Mouse (Mus musculus) myocyte (in vitro differentiated cells): Measurements from ENCODE around the gene Tmem56. TPM values are rescaled to one million over a fixed set of nuclear protein-coding genes. Genes with fewer than 3 reads are reported as not detected.

Experiments
- H3K27me3 ChIP-seq: one replicate; pipeline ENCODE4 v1.6.1; 2011; ENCODE audit not compliant: control insufficient read depth, insufficient read depth, insufficient read length
- H3K36me3 ChIP-seq: one replicate; pipeline ENCODE4 v1.6.1; 2011; ENCODE audit not compliant: control insufficient read depth, insufficient read depth
- H3K4me2 ChIP-seq: one replicate; pipeline ENCODE4 v1.6.1; 2011; ENCODE audit warnings: low read depth, control low read depth
- H3K4me3 ChIP-seq: one replicate; pipeline ENCODE4 v1.5.1; 2011; ENCODE audit warnings: mild to moderate bottlenecking, control low read depth, moderate library complexity
- H3K79me2 ChIP-seq: one replicate; pipeline ENCODE4 v1.6.1; 2011; ENCODE audit not compliant: control insufficient read depth, insufficient read depth
- H3ac ChIP-seq: one replicate; pipeline ENCODE4 v1.6.1; 2011; ENCODE audit not compliant: control insufficient read depth, insufficient read length
- CEBPB ChIP-seq: IDR thresholded peaks from 2 replicates; pipeline ENCODE4 v1.6.1; 2011; ENCODE audit warnings: mild to moderate bottlenecking, moderate library complexity; ENCODE audit not compliant: poor library complexity, insufficient read depth, severe bottlenecking
- E2F4 ChIP-seq: IDR thresholded peaks from one replicate; pipeline ENCODE4 v1.6.1; 2011; ENCODE audit warnings: mild to moderate bottlenecking, control low read depth, moderate library complexity; ENCODE audit not compliant: insufficient read depth
- MAX ChIP-seq: IDR thresholded peaks from one replicate; pipeline ENCODE4 v1.6.1; 2011; ENCODE audit warnings: low read depth, mild to moderate bottlenecking, control low read depth
- MYOD1 ChIP-seq, 3 experiments: IDR thresholded peaks; one replicate each; pipeline ENCODE4 v1.6.1; 2011; ENCODE audit warnings: control low read depth in 2 of 3, low read depth in 2 of 3, mild to moderate bottlenecking in 2 of 3, moderate library complexity in 1 of 3; ENCODE audit not compliant: insufficient read length in 2 of 3, control insufficient read depth in 1 of 3
- MYOG ChIP-seq, 3 experiments: IDR thresholded peaks; one replicate each; pipeline ENCODE4 v1.6.1; 2011; ENCODE audit warnings: control low read depth in 2 of 3, low read depth in 2 of 3, mild to moderate bottlenecking in 2 of 3; ENCODE audit not compliant: insufficient read length in 2 of 3, control insufficient read depth in 1 of 3, insufficient read depth in 1 of 3
- POLR2A ChIP-seq: IDR thresholded peaks from one replicate; pipeline ENCODE4 v1.6.1; 2011; ENCODE audit warnings: low read depth, mild to moderate bottlenecking, control low read depth, moderate library complexity; ENCODE audit not compliant: insufficient read length
- POLR2AphosphoS2 ChIP-seq: IDR thresholded peaks from one replicate; pipeline ENCODE4 v1.6.1; 2011; ENCODE audit warnings: low read depth, control low read depth; ENCODE audit not compliant: insufficient read length
- REST ChIP-seq: IDR thresholded peaks from one replicate; pipeline ENCODE4 v1.6.1; 2011; ENCODE audit warnings: mild to moderate bottlenecking, control low read depth, moderate library complexity; ENCODE audit not compliant: insufficient read depth, insufficient read length
- SRF ChIP-seq: IDR thresholded peaks from one replicate; pipeline ENCODE4 v1.6.1; 2011; ENCODE audit warnings: low read depth; ENCODE audit not compliant: control insufficient read depth, insufficient read length
- TCF12 ChIP-seq: IDR thresholded peaks from one replicate; pipeline ENCODE4 v1.6.1; 2011; ENCODE audit warnings: mild to moderate bottlenecking, control low read depth; ENCODE audit not compliant: poor library complexity, insufficient read depth, severe bottlenecking
- TCF3 ChIP-seq: IDR thresholded peaks from one replicate; pipeline ENCODE4 v1.6.1; 2011; ENCODE audit warnings: low read depth, control low read depth; ENCODE audit not compliant: insufficient read length
- USF1 ChIP-seq: IDR thresholded peaks from one replicate; pipeline ENCODE4 v1.6.1; 2011; ENCODE audit warnings: low read depth, mild to moderate bottlenecking, control low read depth, moderate library complexity
- polyA plus RNA-seq: library from polyadenylated mRNA; unstranded; fragments of >200 nt; fragmentation: generic; extraction: Trizol; gene quantifications from one replicate; pipeline ENCODE4 v1.2.1, GENCODE M21; 2012; ENCODE audit warnings: missing spikeins

The Tmem56 gene
- polyA plus RNA-seq, 1 experiment: 0.13 TPM

- no peak overlapping the region for H3K4me2 ChIP-seq
- no peaks in the 10 kb centered on the region for H3K27me3 ChIP-seq
- H3ac ChIP-seq: no peak overlapping the region
- H3K36me3 ChIP-seq: no peaks in the 10 kb centered on the region
- H3K79me2 ChIP-seq: no peaks in the 10 kb centered on the region
- H3K4me3 ChIP-seq: no peak overlapping the region
- no peak for TF ChIP-seq E2F4
- no peak for TF ChIP-seq REST
- no peak for TF ChIP-seq POLR2A
- no peak for TF ChIP-seq MAX
- no peak for TF ChIP-seq TCF3
- TF ChIP-seq USF1: no peak
- no peak for TF ChIP-seq SRF
- TF ChIP-seq MYOD1 (IDR thresholded peaks at IDR 0.05; ENCODE audit: control insufficient read depth in 1 of 3, insufficient read length in 2 of 3, low read depth in 2 of 3): no peak
- no peak for TF ChIP-seq POLR2AphosphoS2
- no peak for TF ChIP-seq TCF12
- TF ChIP-seq MYOG (IDR thresholded peaks at IDR 0.05; ENCODE audit: control insufficient read depth in 1 of 3, insufficient read depth in 1 of 3, insufficient read length in 2 of 3, low read depth in 2 of 3): no peak
- no peak for TF ChIP-seq CEBPB
Measured at GRCm38 (mm10) chr3:121250048-121250447, 32.9 kb downstream of the Tmem56 start.

GRCm38 (mm10) chr3:121242941-121243340, 40.0 kb downstream of the Tmem56 start:
- H3K36me3 ChIP-seq: no peaks in the 10 kb centered on the region
- TF ChIP-seq TCF3 (no peak), SRF (no peak), POLR2AphosphoS2 (no peak), TCF12 (no peak), MYOD1 (IDR thresholded peaks at IDR 0.05; ENCODE audit: control insufficient read depth in 1 of 3, insufficient read length in 2 of 3, low read depth in 2 of 3) (peak in 2 of 3 experiments; percentile 54 to 71), REST (no peak), MAX (no peak), E2F4 (no peak), POLR2A (no peak), MYOG (IDR thresholded peaks at IDR 0.05; ENCODE audit: control insufficient read depth in 1 of 3, insufficient read depth in 1 of 3, insufficient read length in 2 of 3, low read depth in 2 of 3) (peak in 2 of 3 experiments; percentile 49 to 54), USF1 (no peak), CEBPB (peak; percentile 37; the same call in 1 of the 2 replicates)
- peak overlapping the region; percentile 65 for H3K4me2 ChIP-seq
- H3K4me3 ChIP-seq: no peak overlapping the region
- no peak overlapping the region for H3ac ChIP-seq
- no peaks in the 10 kb centered on the region for H3K27me3 ChIP-seq
- no peaks in the 10 kb centered on the region for H3K79me2 ChIP-seq

- H3K4me3 ChIP-seq: no peak overlapping the region
- H3K79me2 ChIP-seq: no peaks in the 10 kb centered on the region
- H3ac ChIP-seq: no peak overlapping the region
- no peaks in the 10 kb centered on the region for H3K27me3 ChIP-seq
- peak overlapping the region; percentile 65 for H3K4me2 ChIP-seq
- no peaks in the 10 kb centered on the region for H3K36me3 ChIP-seq
- TF ChIP-seq TCF3 (no peak), CEBPB (peak; percentile 39; the same call in 1 of the 2 replicates)
Measured at GRCm38 (mm10) chr3:121242111-121242936, 40.6 kb downstream of the Tmem56 start.

GRCm38 (mm10) chr3:121240362-121241040, 42.4 kb downstream of the Tmem56 start:
- H3K4me3 ChIP-seq: no peak overlapping the region
- no peaks in the 10 kb centered on the region for H3K79me2 ChIP-seq
- no peak overlapping the region for H3ac ChIP-seq
- TF ChIP-seq MAX (no peak), E2F4 (no peak), TCF3 (no peak), MYOD1 (IDR thresholded peaks at IDR 0.05; ENCODE audit: control insufficient read depth in 1 of 3, insufficient read length in 2 of 3, low read depth in 2 of 3) (no peak)
- H3K36me3 ChIP-seq: no peaks in the 10 kb centered on the region
- no peak overlapping the region for H3K4me2 ChIP-seq
- no peaks in the 10 kb centered on the region for H3K27me3 ChIP-seq

GRCm38 (mm10) chr3:121239096-121239495, 43.8 kb downstream of the Tmem56 start:
- no peak for TF ChIP-seq TCF12
- TF ChIP-seq SRF: no peak
- TF ChIP-seq MYOD1 (IDR thresholded peaks at IDR 0.05; ENCODE audit: control insufficient read depth in 1 of 3, insufficient read length in 2 of 3, low read depth in 2 of 3): no peak
- no peak for TF ChIP-seq REST

More at GRCm38 (mm10) chr3:121239096-121239495, 43.8 kb downstream of the Tmem56 start:
- Histone ChIP-seq H3K79me2 (no peaks in the 10 kb centered on the region), H3K27me3 (no peaks in the 10 kb centered on the region), H3ac (no peak overlapping the region), H3K36me3 (no peaks in the 10 kb centered on the region), H3K4me3 (no peak overlapping the region), H3K4me2 (no peak overlapping the region)
